Mouse (Mus musculus): Measurements from ENCODE around the gene Gm21778.
"Not testable (repeated sequence)": the region's sequence is repeated elsewhere in the genome, so short reads cannot be mapped to it uniquely, and the experiment has no call there.

The Gm21778 gene

DNA sequence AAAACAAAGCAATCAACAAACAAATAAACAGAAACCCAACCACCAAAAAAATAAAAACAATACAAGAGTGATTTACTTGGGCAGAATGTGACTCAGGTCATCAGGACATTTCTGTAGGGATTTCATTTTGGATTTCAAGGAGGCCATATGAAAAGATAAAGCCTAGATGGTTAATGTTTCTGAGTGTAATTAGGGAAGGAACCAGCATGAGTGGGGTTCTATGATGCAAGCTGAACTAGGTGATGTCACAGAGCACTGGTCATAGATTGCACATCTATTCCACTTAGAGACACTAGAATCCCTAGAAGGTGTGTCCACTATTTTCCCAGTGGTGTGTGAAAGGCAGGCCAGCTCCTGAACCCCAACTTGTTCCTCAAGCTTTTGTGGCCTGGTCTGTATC is at the start of gene Gm21778:
TSS of gene Gm21778 (plus strand) at position 301 of the 400 bp plus-strand sequence.
- not testable (repeated sequence) for DNase-seq

All from retina, postnatal 1 day (tissue).